Mouse (Mus musculus) kidney, adult 18-20 months (tissue): ENCODE data around the gene Gm49353.

Source experiments
- DNase-seq: peaks from one replicate; pipeline ENCODE4 v3.0.0; 2021

Gm49353 gene

GRCm38 (mm10) chr10:29198642-29199041, at the start of gene Gm49353:
Gene Gm49353 (plus strand): TSS chr10:29198954.
- no peak for DNase-seq

DNA sequence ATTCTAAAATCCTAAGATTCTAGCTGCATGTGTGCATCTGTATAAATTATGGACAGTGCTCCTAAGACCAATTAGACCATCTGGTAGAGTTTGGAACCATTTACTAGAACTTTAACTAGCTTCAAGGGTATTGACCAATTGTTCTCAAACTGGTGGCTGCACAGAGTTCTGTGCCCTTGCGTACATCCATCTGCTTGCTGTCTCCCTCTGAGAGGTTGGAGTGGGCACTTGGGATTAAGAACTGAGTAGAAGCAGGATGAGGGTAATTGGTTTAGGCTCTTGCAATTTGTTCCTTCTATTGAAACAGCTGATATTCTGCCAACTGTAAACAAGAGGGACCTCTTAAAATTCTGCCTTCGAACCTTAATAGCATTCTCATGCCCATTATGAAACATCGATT, 43.5 kb upstream of the Gm49353 start:
- no peak for DNase-seq

GRCm38 (mm10) chr10:29161664-29162063, 37.1 kb upstream of the Gm49353 start:
- no peak for DNase-seq

GRCm38 (mm10) chr10:29173778-29174177, 25.0 kb upstream of the Gm49353 start:
- no peak for DNase-seq

DNA sequence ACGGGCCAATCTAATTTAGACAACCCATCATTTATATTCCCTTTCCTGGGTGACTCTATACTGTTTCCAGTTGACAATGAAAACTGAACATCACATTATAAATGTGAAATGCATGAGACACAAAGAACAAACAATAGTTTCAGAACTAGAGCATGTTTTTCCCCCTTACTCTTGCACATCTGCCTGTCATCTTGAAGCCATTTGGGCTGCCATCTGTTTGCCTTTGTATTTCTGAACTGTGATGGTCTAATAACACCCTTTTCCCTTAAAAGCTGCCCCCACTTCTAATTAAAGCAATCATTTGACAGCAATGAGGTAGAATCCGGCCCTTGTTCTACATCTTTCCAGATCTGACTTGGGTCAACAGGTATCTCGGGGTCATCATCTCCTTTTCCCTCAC, 23.1 kb upstream of the Gm49353 start:
- DNase-seq: no peak

- no peak for DNase-seq
These were observed 21.9 kb upstream of the Gm49353 start for GRCm38 (mm10) chr10:29176881-29177280.

DNA sequence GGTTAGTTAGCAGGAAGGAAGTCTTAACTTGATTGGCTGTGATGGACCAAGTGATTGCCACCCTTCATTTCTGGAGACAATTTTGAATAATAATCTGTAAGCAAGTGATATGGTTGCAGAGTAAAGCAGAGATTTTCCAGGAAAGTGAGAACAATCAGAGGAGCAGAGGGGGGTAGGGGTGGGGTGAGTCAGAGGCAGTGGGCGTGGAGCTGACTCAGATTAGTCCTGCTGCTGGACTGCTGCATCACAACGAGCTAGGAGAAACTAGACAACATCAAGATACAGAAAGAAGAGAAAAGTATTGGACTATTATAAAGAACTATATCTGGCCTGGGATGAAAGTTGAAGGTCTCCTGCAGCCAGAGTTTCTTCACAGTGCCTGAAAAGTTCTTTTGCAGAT, 20.8 kb upstream of the Gm49353 start:
- DNase-seq: no peak

DNA sequence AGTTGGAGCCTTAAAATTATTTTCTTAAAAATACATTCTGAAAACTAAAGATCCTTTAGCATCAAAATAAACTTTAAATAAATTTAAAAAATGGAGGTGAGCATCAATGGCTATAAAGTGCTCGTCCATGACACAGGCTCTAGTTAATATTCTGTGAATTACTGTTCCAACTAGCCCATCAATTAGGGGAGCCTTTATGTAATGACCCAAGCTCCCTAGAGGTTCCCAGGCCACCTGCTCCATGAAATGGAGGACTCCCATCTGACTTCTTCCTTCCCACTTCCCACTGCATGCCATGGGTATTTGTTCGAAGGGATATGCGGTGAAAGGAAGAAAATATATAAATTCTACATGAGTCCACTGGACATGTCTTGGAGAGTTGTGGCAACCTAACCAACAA, 18.5 kb upstream of the Gm49353 start:
- no peak for DNase-seq

DNA sequence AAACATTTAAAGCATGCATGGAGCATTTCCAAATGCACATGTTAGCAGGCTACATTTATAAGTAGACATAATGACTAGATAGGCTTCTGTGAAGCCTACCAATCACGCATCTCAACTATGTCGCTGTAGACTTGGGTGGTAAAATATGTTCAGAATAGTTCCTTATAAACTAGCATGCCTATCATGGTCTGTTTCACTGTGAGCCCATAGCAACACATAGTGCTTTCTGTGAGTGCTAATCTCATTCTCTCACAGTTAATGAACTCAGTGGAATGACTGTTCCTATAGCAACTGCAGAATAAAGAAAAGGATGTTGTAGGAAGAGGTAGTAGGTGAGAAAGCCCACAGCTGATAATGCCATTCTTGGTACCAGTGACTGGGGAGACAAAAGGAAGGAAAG, 17.7 kb upstream of the Gm49353 start:
- DNase-seq: no peak

GRCm38 (mm10) chr10:29193769-29194168, 5.0 kb upstream of the Gm49353 start:
- no peak for DNase-seq

DNA sequence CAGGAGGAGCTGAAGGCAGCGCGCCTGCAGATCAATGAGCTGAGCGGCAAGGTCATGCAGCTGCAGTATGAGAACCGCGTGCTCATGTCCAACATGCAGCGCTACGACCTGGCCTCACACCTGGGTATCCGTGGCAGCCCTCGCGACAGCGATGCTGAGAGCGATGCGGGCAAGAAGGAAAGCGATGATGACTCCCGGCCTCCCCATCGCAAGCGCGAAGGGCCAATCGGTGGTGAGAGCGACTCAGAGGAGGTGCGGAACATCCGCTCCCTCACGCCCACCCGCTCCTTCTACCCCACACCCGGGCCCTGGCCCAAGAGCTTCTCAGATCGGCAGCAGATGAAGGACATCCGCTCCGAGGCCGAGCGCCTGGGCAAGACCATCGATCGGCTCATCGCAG, 1.9 kb upstream of the Gm49353 start:
- no peak for DNase-seq

- DNase-seq: no peak
These were observed 1.1 kb downstream of the Gm49353 start for GRCm38 (mm10) chr10:29199835-29200234.

DNA sequence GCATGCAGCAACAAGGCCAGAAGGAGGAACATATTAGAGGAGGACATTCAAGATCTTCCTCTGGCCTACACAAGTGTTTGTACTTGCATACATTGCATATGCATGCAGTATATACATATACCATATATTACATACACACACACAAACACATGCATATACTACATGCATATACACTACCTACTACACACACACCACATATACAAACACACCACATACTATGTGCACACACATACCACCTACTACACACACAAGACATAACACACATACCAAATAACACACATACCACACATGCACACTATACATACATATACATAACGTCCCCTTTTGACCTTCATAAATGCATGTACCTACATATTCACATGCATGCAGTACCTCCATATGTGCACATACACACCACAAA, 1.9 kb downstream of the Gm49353 start:
- no peak for DNase-seq

- DNase-seq: no peak
These were observed 8.0 kb downstream of the Gm49353 start for GRCm38 (mm10) chr10:29206730-29207129.

DNA sequence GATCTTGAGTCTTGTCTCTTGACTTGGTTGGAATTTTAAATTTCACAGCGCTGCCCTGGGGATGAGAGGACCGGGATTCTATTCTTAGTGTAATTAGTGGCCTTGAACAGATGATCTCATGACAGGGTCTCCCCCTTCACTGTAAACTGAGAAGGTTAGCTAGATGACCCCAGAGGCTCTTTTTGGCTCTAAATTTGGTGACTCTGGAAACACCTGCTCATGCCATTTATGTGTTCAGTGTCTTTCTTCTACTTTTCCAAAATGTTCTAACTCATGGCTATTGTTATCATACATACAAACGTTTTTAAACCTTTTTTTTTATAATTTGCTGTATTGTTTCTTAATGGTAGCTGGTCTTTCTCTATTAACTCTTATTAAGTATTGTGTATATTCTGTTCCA, 10.0 kb downstream of the Gm49353 start:
- no peak for DNase-seq

- no peak for DNase-seq
These were observed 12.7 kb downstream of the Gm49353 start, which contains the start of gene 9330159F19Rik for GRCm38 (mm10) chr10:29211453-29211852. Gene 9330159F19Rik (plus strand): TSS chr10:29211606.

DNA sequence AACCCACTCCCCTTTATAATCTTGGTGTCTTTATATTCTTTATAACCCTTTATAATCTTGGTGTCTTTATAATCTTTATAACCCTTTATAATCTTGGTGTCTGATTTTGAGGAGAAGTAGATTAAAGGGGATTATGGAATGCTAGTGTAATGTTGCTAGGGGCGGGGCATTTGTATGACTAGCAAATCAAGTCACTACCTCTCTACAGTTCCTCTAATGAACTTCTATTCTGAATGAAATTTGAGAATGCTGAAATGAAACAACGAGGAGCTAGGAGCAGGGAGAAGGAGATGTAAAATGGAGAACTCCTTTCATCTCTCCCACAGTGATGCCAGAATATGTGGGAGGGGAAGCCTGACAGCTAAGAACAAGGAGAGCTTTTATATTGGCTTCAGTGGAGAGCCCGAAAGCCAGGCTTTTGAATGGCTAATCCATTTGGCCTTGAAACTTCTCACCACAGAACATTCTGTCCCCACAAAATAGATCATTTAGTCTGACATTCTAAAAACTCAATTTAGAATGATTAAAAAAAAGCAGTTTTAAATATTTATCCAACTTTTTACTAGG, 14.9 kb downstream of the Gm49353 start:
- no peak for DNase-seq

DNA sequence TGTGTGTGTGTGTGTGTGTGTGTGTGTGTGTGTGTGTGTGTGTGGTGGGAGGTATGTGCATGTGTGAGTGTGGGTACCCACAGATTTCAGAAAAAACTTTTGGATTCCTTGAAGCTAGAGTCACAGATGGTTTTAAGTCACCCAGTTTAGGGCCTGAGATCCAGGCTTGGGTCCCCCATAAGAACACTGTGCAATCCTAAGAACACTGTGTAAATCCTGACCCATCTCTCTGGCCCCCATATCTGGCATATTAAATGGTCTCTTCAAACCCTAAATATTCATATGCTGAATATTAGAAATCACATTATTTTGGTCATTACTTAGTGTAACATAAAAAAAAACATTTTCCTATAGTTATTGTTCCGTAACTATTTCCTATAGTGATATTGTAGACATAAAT, 18.2 kb downstream of the Gm49353 start:
- no peak for DNase-seq

DNA sequence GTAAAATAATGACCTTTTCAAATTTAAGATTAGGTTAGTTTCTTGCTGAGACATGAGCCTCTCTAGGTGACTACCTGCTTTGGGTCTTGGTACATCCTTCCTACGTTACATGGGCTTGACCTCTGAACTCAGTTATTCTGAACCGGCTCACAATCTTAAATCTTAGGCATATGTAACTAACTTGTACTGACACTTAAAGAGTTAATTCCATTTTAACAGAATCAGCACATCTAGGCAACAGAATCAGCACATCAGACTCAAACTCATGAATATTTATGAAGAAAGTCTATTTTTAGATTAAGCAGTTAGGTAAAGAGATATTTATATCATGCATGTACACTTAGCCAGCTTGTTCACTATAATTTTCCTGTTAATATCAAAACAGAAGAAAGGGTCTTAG, 18.7 kb downstream of the Gm49353 start:
- no peak for DNase-seq

DNA sequence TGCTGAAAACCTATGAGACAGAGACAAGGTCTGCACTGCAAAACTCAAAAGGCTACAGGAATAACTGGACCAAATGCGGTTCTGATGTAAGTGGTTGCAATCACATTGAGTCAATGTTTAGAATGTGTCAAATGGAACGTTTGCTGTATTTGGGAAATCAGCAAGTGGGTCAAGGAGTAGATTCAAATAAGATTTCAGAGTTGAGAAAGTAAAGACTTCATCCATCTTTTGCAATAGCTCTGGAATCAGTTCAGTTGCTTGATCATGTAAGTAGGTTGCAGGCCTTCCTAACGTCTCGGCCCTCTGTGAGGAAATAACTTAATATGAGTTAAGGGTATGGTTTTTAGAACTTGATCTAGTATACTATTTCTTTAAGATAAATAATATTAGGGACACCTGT, 26.6 kb downstream of the Gm49353 start:
- no peak for DNase-seq

- no peak for DNase-seq
These were observed 32.5 kb downstream of the Gm49353 start for GRCm38 (mm10) chr10:29231208-29231607.
